Mouse (Mus musculus): ENCODE data around the gene Tjp3.

- no peak for TF ChIP-seq GATA1 (IDR thresholded peaks at IDR 0.05; ENCODE audit: borderline replicate concordance, low read length)
- no peak for TF ChIP-seq FLI1 (IDR thresholded peaks at IDR 0.05; ENCODE audit: low read length)
Observed at GRCm38 (mm10) chr10:81279496-81279895, 11.9 kb downstream of the Tjp3 start.

Measured in megakaryocyte, embryonic 14.5 days (primary cell).